Mouse (Mus musculus) embryonic facial prominence, embryonic 11.5 days (tissue): ENCODE data around the gene Rnase4. TPM values are rescaled to one million over a fixed set of nuclear protein-coding genes. Genes with fewer than 3 reads are reported as not detected.

Experiments used
- ATAC-seq: fragments of 200-750 bp; cut with Nextera tagmentation; replicated peaks from 2 replicates; pipeline ENCODE4 v1.8.0; 2017; ENCODE audit warnings: low read depth; ENCODE audit not compliant: insufficient number of reproducible peaks, low FRiP score, low TSS enrichment
- DNase-seq: peaks from one replicate; pipeline ENCODE4 v3.0.0-alpha.2; 2015; ENCODE audit warnings: low spot score
- H3K27ac ChIP-seq: fragments of 300-500 bp; sonication (generic); replicated peaks from 2 replicates; pipeline ENCODE4 v1.5.1; 2014; ENCODE audit warnings: mild to moderate bottlenecking, low read depth, low read length, control low read depth
- H3K27me3 ChIP-seq: fragments of 300-500 bp; sonication (generic); 2 replicates; pipeline ENCODE4 v1.6.1; 2014; ENCODE audit warnings: mild to moderate bottlenecking, low read length, moderate library complexity, mixed read lengths; ENCODE audit not compliant: control insufficient read depth, insufficient read depth
- H3K36me3 ChIP-seq: fragments of 300-500 bp; sonication (generic); replicated peaks from 2 replicates; pipeline ENCODE4 v1.6.1; 2014; ENCODE audit warnings: low read depth, mild to moderate bottlenecking, low read length, moderate library complexity, mixed read lengths; ENCODE audit not compliant: control insufficient read depth, insufficient read depth
- H3K4me1 ChIP-seq: fragments of 300-500 bp; sonication (generic); 2 replicates; pipeline ENCODE4 v1.6.1; 2014; ENCODE audit warnings: low read length, mixed read lengths; ENCODE audit not compliant: control insufficient read depth, insufficient read depth
- H3K4me2 ChIP-seq: fragments of 300-500 bp; sonication (generic); 2 replicates; pipeline ENCODE4 v1.6.1; 2014; ENCODE audit warnings: low read depth, mild to moderate bottlenecking, control low read depth, low read length, moderate library complexity
- H3K4me3 ChIP-seq: fragments of 300-500 bp; sonication (generic); 2 replicates; pipeline ENCODE4 v1.5.1; 2014; ENCODE audit warnings: low read depth, low read length, control low read depth
- H3K9ac ChIP-seq: fragments of 300-500 bp; sonication (generic); replicated peaks from 2 replicates; pipeline ENCODE4 v1.6.1; 2014; ENCODE audit warnings: mild to moderate bottlenecking, control low read depth, low read length
- H3K9me3 ChIP-seq: fragments of 300-500 bp; sonication (generic); replicated peaks from 2 replicates; pipeline ENCODE4 v1.6.1; 2016; ENCODE audit warnings: mild to moderate bottlenecking, low read length, inconsistent platforms, mixed read lengths; ENCODE audit not compliant: control insufficient read depth
- WGBS: fragments of 180-500 bp; shearing (Covaris S2); extraction: QIAGEN DNeasy Blood & Tissue Kit; methylation state at CpG from one replicate; pipeline ENCODE4 v1.1.7; 2014; 5-methylcytosine and 5-hydroxymethylcytosine counted together
- polyA plus RNA-seq: library from polyadenylated mRNA; unstranded; fragments of >200 nt; fragmentation: Nextera tagmentation; extraction: Ambion mirVana; gene quantifications from 2 replicates; pipeline ENCODE4 v1.2.1, GENCODE M21; 2014

Rnase4 gene
- polyA plus RNA-seq, 1 experiment from 2014 or later = 14.4 TPM

- WGBS = 12% methylated on average over 7 of the region's 7 CpGs
- 0 out of 2 replicates have a peak overlapping the region, but pooled peaks have one; percentile 18 for H3K9ac ChIP-seq
These were observed 7.1 kb upstream of the Rnase4 start for GRCm38 (mm10) chr14:51083805-51084204.

GRCm38 (mm10) chr14:51085086-51085485, 5.8 kb upstream of the Rnase4 start:
- DNase-seq (no peak), ATAC-seq (no peak)
- Histone ChIP-seq H3K4me1 (peaks cover 2% of the 10 kb centered on the region; the same call in 1 of the 2 replicates), H3K36me3 (no peaks in the 10 kb centered on the region), H3K27ac (no peak overlapping the region), H3K4me2 (no peak overlapping the region), H3K9me3 (no peaks in the 10 kb centered on the region), H3K27me3 (no peaks in the 10 kb centered on the region), H3K9ac (no peak overlapping the region), H3K4me3 (no peak overlapping the region)
- WGBS = 61% methylated on average over 2 of the region's 2 CpGs

More at GRCm38 (mm10) chr14:51083805-51084204, 7.1 kb upstream of the Rnase4 start:
- Histone ChIP-seq H3K36me3 (no peaks in the 10 kb centered on the region), H3K4me2 (peak overlapping the region; percentile 80), H3K4me1 (peaks cover 2% of the 10 kb centered on the region; the same call in 1 of the 2 replicates), H3K27ac (no peak overlapping the region), H3K4me3 (peak overlapping the region; percentile 48), H3K9me3 (no peaks in the 10 kb centered on the region), H3K27me3 (no peaks in the 10 kb centered on the region)
- ATAC-seq (no peak), DNase-seq (peak; percentile 12)

- WGBS = 75% methylated on average over 4 of the region's 4 CpGs
- peaks cover 2% of the 10 kb centered on the region; the same call in 1 of the 2 replicates for H3K4me1 ChIP-seq
- no peak overlapping the region for H3K9ac ChIP-seq
- ATAC-seq (no peak), DNase-seq (no peak)
- no peak overlapping the region for H3K27ac ChIP-seq
- H3K4me3 ChIP-seq = no peak overlapping the region
- H3K4me2 ChIP-seq = no peak overlapping the region
- H3K27me3 ChIP-seq = no peaks in the 10 kb centered on the region
- H3K36me3 ChIP-seq = no peaks in the 10 kb centered on the region
- H3K9me3 ChIP-seq = no peaks in the 10 kb centered on the region
These were observed 5.0 kb upstream of the Rnase4 start for GRCm38 (mm10) chr14:51085911-51086310.

GRCm38 (mm10) chr14:51087762-51088161, 3.1 kb upstream of the Rnase4 start:
- Histone ChIP-seq H3K9ac (no peak overlapping the region), H3K4me3 (peak overlapping the region; percentile 64), H3K4me1 (peaks cover 2% of the 10 kb centered on the region; the same call in 1 of the 2 replicates), H3K9me3 (no peaks in the 10 kb centered on the region), H3K36me3 (no peaks in the 10 kb centered on the region), H3K27me3 (no peaks in the 10 kb centered on the region), H3K4me2 (peak overlapping the region; percentile 74; the same call in 1 of the 2 replicates), H3K27ac (no peak overlapping the region)
- DNase-seq = peak; percentile 55
- no peak for ATAC-seq
- WGBS = 11% methylated on average over 9 of the region's 9 CpGs

GRCm38 (mm10) chr14:51088166-51088969, 2.5 kb upstream of the Rnase4 start:
- H3K4me2 ChIP-seq = peak overlapping the region; percentile 74
- under 1% methylated on average over 23 of the region's 23 CpGs for WGBS
- no peaks in the 10 kb centered on the region for H3K36me3 ChIP-seq

GRCm38 (mm10) chr14:51088970-51089673, 1.8 kb upstream of the Rnase4 start:
- Histone ChIP-seq H3K9ac (peak overlapping the region; percentile 61), H3K4me1 (no peaks in the 10 kb centered on the region), H3K27me3 (no peaks in the 10 kb centered on the region), H3K4me3 (peak overlapping the region; percentile 64), H3K4me2 (peak overlapping the region; percentile 74), H3K36me3 (no peaks in the 10 kb centered on the region), H3K9me3 (no peaks in the 10 kb centered on the region), H3K27ac (peak overlapping the region; percentile 41; the same call in 1 of the 2 replicates)
- ATAC-seq (peak; percentile 93), DNase-seq (peak; percentile 96)
- WGBS = under 1% methylated on average over 34 of the region's 34 CpGs

More at GRCm38 (mm10) chr14:51088166-51088969, 2.5 kb upstream of the Rnase4 start:
- Histone ChIP-seq H3K9me3 (no peaks in the 10 kb centered on the region), H3K27me3 (no peaks in the 10 kb centered on the region), H3K9ac (peak overlapping the region; percentile 61), H3K4me1 (peaks cover 2% of the 10 kb centered on the region; the same call in 1 of the 2 replicates), H3K27ac (no peak overlapping the region; the same call in 1 of the 2 replicates), H3K4me3 (peak overlapping the region; percentile 64)
- DNase-seq = peak; percentile 90
- ATAC-seq = peak; percentile 45; the same call in 1 of the 2 replicates

GRCm38 (mm10) chr14:51089674-51090076, 1.2 kb upstream of the Rnase4 start:
- Histone ChIP-seq H3K4me3 (peak overlapping the region; percentile 64), H3K27me3 (no peaks in the 10 kb centered on the region), H3K4me1 (no peaks in the 10 kb centered on the region), H3K9me3 (no peaks in the 10 kb centered on the region), H3K36me3 (no peaks in the 10 kb centered on the region), H3K4me2 (peak overlapping the region; percentile 70), H3K9ac (peak overlapping the region; percentile 58), H3K27ac (no peak overlapping the region)
- under 1% methylated on average over 15 of the region's 15 CpGs for whole genome bisulfite sequencing
- ATAC-seq (no peak), DNase-seq (no peak)
